Mouse (Mus musculus) activated CD4-positive, CD25-positive, alpha-beta regulatory T cell, adult 9 weeks (primary cell): ENCODE data around the gene Elovl1. TPM values are rescaled to one million over a fixed set of nuclear protein-coding genes. Genes with fewer than 3 reads are reported as not detected.

Experiments used
- polyA plus RNA-seq: library from polyadenylated mRNA; unstranded; fragments of 100-300 nt; shearing (Covaris generic); gene quantifications from one replicate; pipeline ENCODE4 v1.2.1, GENCODE M21; 2017

The Elovl1 gene
- polyA plus RNA-seq, result 172 TPM

DNA sequence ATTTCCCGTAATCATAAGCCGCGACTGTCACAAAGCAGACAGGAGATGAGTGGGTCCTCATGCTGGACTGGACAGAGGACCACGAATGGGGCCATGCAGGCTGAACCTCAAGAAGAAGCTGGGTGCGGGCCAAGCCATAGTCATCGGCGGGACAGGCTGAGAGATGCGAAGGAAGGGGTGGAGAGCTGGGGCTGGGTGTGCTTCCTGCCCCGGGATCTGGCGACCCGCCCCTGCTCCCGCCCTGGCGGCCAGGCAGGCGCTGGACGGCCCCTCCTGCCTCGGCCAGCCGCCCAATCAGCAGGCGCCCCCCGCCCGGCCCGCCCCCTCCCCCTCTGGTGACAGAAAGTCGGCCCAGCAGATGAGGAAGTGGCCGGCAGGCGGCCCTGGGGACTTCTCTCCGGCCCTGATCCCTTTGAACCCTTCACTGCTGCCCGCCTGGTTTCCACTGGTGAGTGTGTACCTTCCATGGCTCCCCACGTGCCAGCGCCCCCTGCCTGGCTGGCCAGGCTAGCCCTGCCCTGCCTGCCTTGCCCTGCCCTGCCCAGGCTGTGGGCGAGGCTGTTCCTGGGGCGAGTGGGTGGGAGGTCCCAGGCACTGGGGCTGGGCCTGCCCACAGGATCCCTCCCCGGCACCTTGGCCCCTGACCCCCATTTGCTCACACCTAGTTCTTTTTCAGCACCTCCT lies at the start of gene Elovl1:
Elovl1 (plus strand) TSS at position 326 of the 684 bp plus-strand sequence.

DNA sequence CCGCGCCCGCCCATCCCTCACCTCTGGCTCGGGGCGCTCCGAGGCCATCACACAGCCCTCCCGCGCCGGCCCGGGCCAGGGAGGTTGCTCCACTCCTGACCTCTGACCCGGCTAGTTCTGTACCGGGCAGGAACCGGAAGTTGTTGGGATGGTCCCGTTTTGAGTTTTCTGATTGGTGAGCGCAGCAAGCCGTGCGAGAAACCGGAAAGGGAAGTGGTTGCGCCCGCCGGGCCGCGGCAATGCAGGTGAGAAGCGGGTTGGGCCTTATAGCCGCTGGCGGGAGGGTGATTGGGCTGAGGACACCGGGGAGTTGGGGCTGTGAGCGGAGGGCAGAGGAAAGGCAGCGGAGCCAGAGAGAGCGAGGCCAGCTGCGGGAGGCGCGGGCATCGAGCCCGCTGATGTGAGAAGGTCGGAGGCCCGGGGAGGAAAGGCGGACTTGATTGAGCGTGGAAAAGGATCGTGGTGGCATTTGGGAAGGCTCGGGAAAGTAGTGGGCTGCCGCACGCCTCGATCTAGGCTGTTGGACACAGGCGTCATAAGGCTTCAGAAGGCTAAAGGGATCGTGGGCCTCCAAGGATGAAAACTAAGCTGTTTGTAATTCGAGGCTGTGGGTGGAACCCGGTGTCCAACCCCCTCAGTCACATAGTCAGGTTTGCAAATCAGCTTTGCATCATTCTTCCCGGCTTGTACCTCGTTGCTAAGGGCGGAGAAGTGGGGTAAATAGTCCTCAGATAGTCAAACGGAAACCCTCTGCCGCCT lies 18.6 kb upstream of the Elovl1 start, which contains the start of the genes Szt2 and Med8:
Szt2 (minus strand) TSS at position 132 of the 759 bp plus-strand sequence.
Med8 (plus strand) TSS at position 196 of the 759 bp plus-strand sequence.

GRCm38 (mm10) chr4:118436820-118437603 lies 9.1 kb downstream of the Elovl1 start, which contains the start of gene Cdc20:
Cdc20 (minus strand) TSS chr4:118437352.

GRCm38 (mm10) chr4:118457345-118457975 lies 29.6 kb downstream of the Elovl1 start, which contains the start of gene Mpl:
Mpl (minus strand) TSS chr4:118457513.

Other genes with a start within 250 kb of the Elovl1 start
- gene Kdm4a, start 248.1 kb upstream of the Elovl1 start, polyA plus RNA-seq, result 43.6 TPM
- gene Ptprf, start 136.7 kb upstream of the Elovl1 start, polyA plus RNA-seq, result 0.55 TPM
- 20.9 TPM for gene Szt2, start 18.8 kb upstream of the Elovl1 start, polyA plus RNA-seq
- 128 TPM for gene Med8, start 18.8 kb upstream of the Elovl1 start, polyA plus RNA-seq
- gene Cdc20, start 9.3 kb downstream of the Elovl1 start, polyA plus RNA-seq, result 15.4 TPM
- not detected for gene Mpl, start 29.4 kb downstream of the Elovl1 start, polyA plus RNA-seq
- 0.17 TPM for gene Tie1, start 62.0 kb downstream of the Elovl1 start, polyA plus RNA-seq
- gene 2610528J11Rik, start 98.9 kb downstream of the Elovl1 start, polyA plus RNA-seq, result not detected
- gene Tmem125, start 116.0 kb downstream of the Elovl1 start, polyA plus RNA-seq, result not detected
- not detected for gene Cfap57, start 192.7 kb downstream of the Elovl1 start, polyA plus RNA-seq
- gene Ebna1bp2, start 192.7 kb downstream of the Elovl1 start, polyA plus RNA-seq, result 172 TPM
- gene Olfr62, start 230.9 kb downstream of the Elovl1 start, polyA plus RNA-seq, result not detected